Mouse (Mus musculus) liver, postnatal 0 days (tissue): ENCODE measurements around the gene Wdpcp.

Experiments used
- CTCF ChIP-seq: sonication (generic); IDR thresholded peaks from 2 replicates; pipeline ENCODE4 v1.5.1; 2016; ENCODE audit warnings: antibody characterized with exemption, low read depth
- EP300 ChIP-seq: IDR thresholded peaks from 2 replicates; pipeline ENCODE4 v1.6.1; 2016; ENCODE audit warnings: antibody characterized with exemption, low read depth, mild to moderate bottlenecking

- TF ChIP-seq EP300 (no peak), CTCF (no peak)
Observed at GRCm38 (mm10) chr11:21726329-21726728, 154.3 kb downstream of the Wdpcp start.
